Mouse (Mus musculus) forebrain, embryonic 11.5 days (tissue): Measurements from ENCODE around the gene Akr1cl. TPM values are rescaled to one million over a fixed set of nuclear protein-coding genes. Genes with fewer than 3 reads are reported as not detected.

Experiments
- ATAC-seq: fragments of 200-750 bp; cut with Nextera tagmentation; replicated peaks from 2 replicates; pipeline ENCODE4 v1.8.0; 2017; ENCODE audit warnings: moderate TSS enrichment; ENCODE audit not compliant: low FRiP score
- DNase-seq: peaks from one replicate; pipeline ENCODE4 v3.0.0-alpha.2; 2017; ENCODE audit warnings: low spot score
- H3K27ac ChIP-seq: fragments of 300-500 bp; sonication (generic); 2 replicates; pipeline ENCODE4 v1.5.1; 2014; ENCODE audit warnings: low read depth, low read length
- H3K27me3 ChIP-seq: fragments of 300-500 bp; sonication (generic); 2 replicates; pipeline ENCODE4 v1.6.1; 2014; ENCODE audit warnings: mild to moderate bottlenecking, low read length, mixed read lengths; ENCODE audit not compliant: control insufficient read depth, insufficient read depth
- H3K36me3 ChIP-seq: fragments of 300-500 bp; sonication (generic); 2 replicates; pipeline ENCODE4 v1.6.1; 2014; ENCODE audit warnings: mild to moderate bottlenecking, low read length, moderate library complexity, mixed read lengths; ENCODE audit not compliant: control insufficient read depth, insufficient read depth
- H3K4me1 ChIP-seq: fragments of 300-500 bp; sonication (generic); replicated peaks from 2 replicates; pipeline ENCODE4 v1.6.1; 2014; ENCODE audit warnings: low read length, mixed read lengths; ENCODE audit not compliant: control insufficient read depth, insufficient read depth
- H3K4me2 ChIP-seq: fragments of 300-500 bp; sonication (generic); 2 replicates; pipeline ENCODE4 v1.6.1; 2014; ENCODE audit warnings: low read depth, mild to moderate bottlenecking, low read length, moderate library complexity, mixed read lengths; ENCODE audit not compliant: severe bottlenecking
- H3K4me3 ChIP-seq: fragments of 300-500 bp; sonication (generic); 2 replicates; pipeline ENCODE4 v1.5.1; 2014; ENCODE audit warnings: low read depth, low read length
- H3K9ac ChIP-seq: fragments of 300-500 bp; sonication (generic); 2 replicates; pipeline ENCODE4 v1.6.1; 2014; ENCODE audit warnings: low read length
- H3K9me3 ChIP-seq: fragments of 300-500 bp; sonication (generic); 2 replicates; pipeline ENCODE4 v1.6.1; 2016; ENCODE audit warnings: low read length, mixed read lengths; ENCODE audit not compliant: control insufficient read depth
- WGBS: fragments of 180-500 bp; shearing (Covaris S2); extraction: QIAGEN DNeasy Blood & Tissue Kit; methylation state at CpG from one replicate; pipeline ENCODE4 v1.1.7; 2014; 5-methylcytosine and 5-hydroxymethylcytosine counted together
- polyA plus RNA-seq: library from polyadenylated mRNA; unstranded; fragments of >200 nt; fragmentation: Nextera tagmentation; extraction: Ambion mirVana; gene quantifications from 2 replicates; pipeline ENCODE4 v1.2.1, GENCODE M21; 2014

The Akr1cl gene
- polyA plus RNA-seq, 1 experiment from 2014 or later = not detected

DNA sequence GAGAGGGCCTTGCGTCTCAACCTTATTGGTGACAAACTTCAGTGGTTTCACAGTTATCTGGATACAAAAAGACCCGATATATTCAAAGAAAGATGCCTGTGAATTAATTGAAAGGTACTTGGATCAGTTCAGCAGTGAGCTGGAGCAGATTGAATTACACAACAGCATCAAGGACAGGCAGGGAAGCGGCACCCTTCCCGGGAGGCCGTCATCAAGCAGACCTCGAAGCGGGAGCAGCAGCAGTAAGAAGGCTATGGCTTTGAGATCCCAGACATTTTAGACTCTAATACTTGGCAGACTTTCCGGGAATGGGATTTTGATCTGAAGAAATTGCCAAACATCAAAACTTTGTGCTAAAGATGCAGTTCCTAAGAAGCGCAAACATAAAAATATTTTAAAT is 4.4 kb downstream of the Akr1cl start:
- no peaks in the 10 kb centered on the region for H3K4me1 ChIP-seq
- ATAC-seq (no peak), DNase-seq (no peak)
- H3K27ac ChIP-seq = no peak overlapping the region
- H3K4me2 ChIP-seq = no peak overlapping the region
- H3K27me3 ChIP-seq = no peaks in the 10 kb centered on the region
- H3K36me3 ChIP-seq = no peaks in the 10 kb centered on the region
- 74% methylated on average over 9 of the region's 9 CpGs for WGBS
- no peaks in the 10 kb centered on the region for H3K9me3 ChIP-seq
- H3K4me3 ChIP-seq = no peak overlapping the region
- no peak overlapping the region for H3K9ac ChIP-seq

DNA sequence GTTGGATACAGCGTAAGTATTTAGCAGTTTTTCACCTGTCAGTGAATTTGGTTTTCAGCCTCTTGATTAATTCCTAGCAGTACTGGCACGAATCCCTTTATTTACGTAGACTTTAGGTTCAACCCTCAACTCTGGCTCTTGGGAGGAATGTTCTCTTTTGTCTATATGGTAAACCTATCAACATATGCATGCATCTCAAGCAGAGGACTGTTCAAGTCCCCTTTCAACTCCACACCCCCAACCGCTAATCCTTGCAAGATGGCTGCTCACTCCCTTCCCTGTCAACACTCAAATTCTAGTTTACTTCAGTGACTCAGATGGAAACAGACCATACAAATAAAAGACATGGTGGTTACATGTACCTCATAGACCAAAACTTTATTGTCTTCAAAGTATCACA is 19.8 kb downstream of the Akr1cl start:
- WGBS = 79% methylated on average over 4 of the region's 4 CpGs
- ATAC-seq (no peak), DNase-seq (no peak)
- H3K4me1 ChIP-seq = no peaks in the 10 kb centered on the region
- no peaks in the 10 kb centered on the region for H3K36me3 ChIP-seq
- H3K27me3 ChIP-seq = no peaks in the 10 kb centered on the region
- no peak overlapping the region for H3K27ac ChIP-seq
- H3K4me3 ChIP-seq = no peak overlapping the region
- H3K9me3 ChIP-seq = no peaks in the 10 kb centered on the region
- H3K4me2 ChIP-seq = no peak overlapping the region
- no peak overlapping the region for H3K9ac ChIP-seq

DNA sequence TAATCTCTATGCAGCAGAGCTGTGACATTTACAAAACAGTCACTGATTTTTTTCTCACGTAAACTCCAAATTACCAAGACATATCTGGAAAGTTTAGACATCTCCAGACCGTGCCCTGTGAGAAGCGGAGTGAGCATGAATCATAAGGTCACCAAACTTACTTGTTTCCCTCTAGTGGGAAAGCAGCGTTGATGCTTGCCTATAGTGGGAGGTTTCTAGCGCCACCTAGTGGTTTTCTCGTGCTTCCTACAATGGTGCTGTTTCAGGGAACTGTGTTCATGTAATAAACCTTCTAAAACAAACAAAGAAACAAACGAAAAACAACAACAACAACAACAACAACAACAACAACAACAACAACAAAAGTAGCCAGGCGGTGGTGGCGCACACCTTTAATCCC is 22.4 kb downstream of the Akr1cl start:
- Histone ChIP-seq H3K9me3 (no peaks in the 10 kb centered on the region; the same call in 1 of the 2 replicates), H3K9ac (no peak overlapping the region), H3K27ac (no peak overlapping the region), H3K4me1 (no peaks in the 10 kb centered on the region), H3K27me3 (no peaks in the 10 kb centered on the region), H3K36me3 (no peaks in the 10 kb centered on the region), H3K4me3 (no peak overlapping the region), H3K4me2 (no peak overlapping the region)
- DNase-seq = peak; percentile 77
- ATAC-seq = peak; percentile 71
- 13% methylated on average over 9 of the region's 9 CpGs for WGBS

DNA sequence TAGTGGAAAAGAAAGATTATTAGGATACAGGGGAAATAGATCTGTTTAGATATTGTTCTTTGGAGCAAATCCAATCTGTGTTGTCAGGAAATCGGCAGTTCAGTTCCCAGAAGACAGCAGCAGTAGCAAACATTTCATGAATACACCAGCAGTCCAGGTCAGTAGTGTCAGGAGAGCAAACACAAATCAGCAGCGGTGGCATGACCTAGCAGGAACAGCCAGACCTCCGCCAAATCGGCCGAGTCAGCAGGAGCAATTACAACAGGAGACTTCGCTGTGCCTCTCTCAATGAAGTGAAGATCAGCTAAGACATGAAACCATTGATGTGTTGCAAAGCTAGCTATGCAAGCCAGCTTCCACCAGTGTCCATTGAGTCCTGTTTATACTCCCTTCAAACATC is 27.0 kb downstream of the Akr1cl start:
- H3K36me3 ChIP-seq = no peaks in the 10 kb centered on the region
- DNase-seq (no peak), ATAC-seq (no peak)
- no peaks in the 10 kb centered on the region; the same call in 1 of the 2 replicates for H3K9me3 ChIP-seq
- H3K4me1 ChIP-seq = no peaks in the 10 kb centered on the region
- H3K4me2 ChIP-seq = no peak overlapping the region
- H3K27me3 ChIP-seq = no peaks in the 10 kb centered on the region
- no peak overlapping the region for H3K27ac ChIP-seq
- WGBS = 95% methylated on average over 6 of the region's 6 CpGs
- no peak overlapping the region for H3K4me3 ChIP-seq
- no peak overlapping the region for H3K9ac ChIP-seq

DNA sequence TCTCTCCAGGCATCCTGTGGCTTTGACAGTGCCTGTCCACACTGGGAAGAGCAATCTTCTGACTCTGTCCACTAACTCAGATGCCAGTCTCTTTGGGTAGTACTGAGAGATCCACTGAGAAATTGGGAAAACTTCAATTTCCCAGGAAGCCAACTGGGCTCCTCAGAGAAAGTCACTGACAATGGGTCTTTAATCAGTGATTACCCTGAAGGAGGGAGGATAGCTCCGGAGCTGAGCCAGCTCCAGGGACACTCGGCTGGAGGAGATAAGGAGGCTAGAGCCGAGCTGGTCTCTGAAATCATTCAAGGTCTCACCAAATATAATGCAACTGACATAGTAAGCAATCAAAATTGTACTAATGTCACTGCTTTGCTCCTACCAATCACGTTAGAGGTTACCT is 28.0 kb downstream of the Akr1cl start:
- 84% methylated on average over 4 of the region's 4 CpGs for WGBS
- DNase-seq (no peak), ATAC-seq (no peak)
- Histone ChIP-seq H3K4me2 (no peak overlapping the region), H3K27me3 (no peaks in the 10 kb centered on the region), H3K9me3 (no peaks in the 10 kb centered on the region; the same call in 1 of the 2 replicates), H3K4me3 (no peak overlapping the region), H3K36me3 (no peaks in the 10 kb centered on the region), H3K4me1 (no peaks in the 10 kb centered on the region), H3K27ac (no peak overlapping the region), H3K9ac (no peak overlapping the region)

DNA sequence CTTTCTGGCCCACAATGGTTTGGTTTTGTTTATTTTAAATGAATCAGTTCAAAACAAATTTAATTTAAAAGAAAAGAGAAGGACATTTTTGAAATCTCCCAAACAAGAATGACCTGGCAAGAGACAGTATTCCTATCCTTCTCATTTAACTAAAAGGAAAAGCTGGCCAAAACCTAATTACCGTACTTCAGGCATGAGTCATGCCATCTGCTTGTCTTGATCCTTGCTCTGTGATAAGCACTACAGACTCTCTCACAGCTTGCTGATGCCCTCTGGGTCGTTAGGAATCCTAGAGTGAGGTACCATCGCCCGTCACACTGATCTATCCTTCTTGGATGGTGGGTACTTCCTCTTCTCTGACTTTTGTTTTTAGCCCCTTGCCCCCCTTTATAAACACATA is 39.4 kb downstream of the Akr1cl start:
- Histone ChIP-seq H3K9ac (no peak overlapping the region), H3K9me3 (no peaks in the 10 kb centered on the region), H3K36me3 (no peaks in the 10 kb centered on the region), H3K4me3 (no peak overlapping the region), H3K4me2 (no peak overlapping the region), H3K4me1 (no peaks in the 10 kb centered on the region), H3K27ac (no peak overlapping the region), H3K27me3 (no peaks in the 10 kb centered on the region)
- DNase-seq (no peak), ATAC-seq (no peak)
- 85% methylated on average over 4 of the region's 4 CpGs for WGBS

DNA sequence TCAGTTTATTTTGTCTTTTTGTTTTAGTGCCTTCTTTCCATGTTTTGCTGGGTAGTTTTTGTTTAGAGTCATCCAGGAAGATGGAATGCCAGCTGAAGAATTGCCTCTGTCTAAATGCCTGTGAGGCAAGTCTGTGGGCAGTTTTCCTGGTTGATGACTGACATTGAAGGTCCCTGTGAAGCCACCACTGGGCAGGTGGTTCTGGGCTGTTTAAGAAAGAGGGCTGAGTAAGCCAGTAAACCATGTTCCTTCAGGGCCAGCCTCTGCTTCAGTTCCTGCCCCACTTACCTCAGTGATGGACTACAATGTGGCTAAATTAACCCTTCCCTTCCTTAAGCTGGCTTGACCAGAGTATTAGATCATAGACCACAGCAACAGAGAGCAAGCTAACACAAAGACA is 44.4 kb downstream of the Akr1cl start:
- Histone ChIP-seq H3K9me3 (no peaks in the 10 kb centered on the region), H3K4me2 (no peak overlapping the region), H3K36me3 (no peaks in the 10 kb centered on the region), H3K4me3 (no peak overlapping the region), H3K27me3 (no peaks in the 10 kb centered on the region), H3K9ac (no peak overlapping the region), H3K27ac (no peak overlapping the region), H3K4me1 (no peaks in the 10 kb centered on the region)
- no peak for DNase-seq
- no peak for ATAC-seq

DNA sequence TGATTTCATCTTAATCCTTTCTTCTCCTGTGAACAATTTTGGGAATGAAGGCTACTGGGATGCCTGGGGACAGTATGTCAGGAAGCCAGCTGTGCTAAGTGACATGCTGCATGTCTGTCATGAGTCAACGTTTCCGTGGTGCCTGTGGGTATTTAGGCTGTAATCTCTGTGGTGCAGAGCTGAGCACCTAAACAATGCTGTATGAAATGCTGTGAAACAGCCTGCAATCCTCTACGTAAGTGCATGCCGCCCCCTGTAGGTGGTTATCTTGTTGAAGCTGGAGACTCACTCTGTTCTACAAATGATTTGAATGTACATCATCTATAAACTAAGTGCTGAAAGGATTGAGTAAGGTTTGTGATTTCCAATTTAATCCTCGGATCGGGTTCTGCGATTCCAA is 46.4 kb downstream of the Akr1cl start:
- H3K36me3 ChIP-seq = no peaks in the 10 kb centered on the region
- H3K4me1 ChIP-seq = 0 out of 2 replicates have a peak, but pooled peaks cover 1% of the 10 kb centered on the region
- DNase-seq = peak; percentile 69
- no peak overlapping the region for H3K4me3 ChIP-seq
- H3K9ac ChIP-seq = no peak overlapping the region
- H3K4me2 ChIP-seq = no peak overlapping the region
- 39% methylated on average over 7 of the region's 7 CpGs for whole genome bisulfite sequencing
- no peaks in the 10 kb centered on the region for H3K27me3 ChIP-seq
- no peaks in the 10 kb centered on the region for H3K9me3 ChIP-seq
- H3K27ac ChIP-seq = no peak overlapping the region
- ATAC-seq = no peak

DNA sequence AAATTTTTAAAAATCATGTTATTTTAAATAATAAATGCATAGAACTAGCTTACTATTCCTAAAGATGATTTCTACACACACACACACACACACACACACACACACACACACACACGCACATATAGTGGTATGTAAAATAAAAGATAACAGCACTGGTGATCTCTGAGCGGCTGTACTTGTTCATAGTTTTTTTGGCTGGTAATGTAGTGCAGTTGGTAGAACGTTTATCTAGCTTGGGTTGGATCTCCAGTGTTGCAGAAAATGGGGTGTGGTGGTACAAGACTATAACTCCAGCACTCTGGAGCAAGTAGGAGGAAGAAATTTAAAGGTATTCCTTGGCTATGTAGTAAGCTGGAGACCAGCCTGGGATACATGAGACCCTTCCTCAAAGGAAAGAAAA is 49.3 kb downstream of the Akr1cl start:
- WGBS = 84% methylated on average over 3 of the region's 3 CpGs
- H3K4me1 ChIP-seq = 0 out of 2 replicates have a peak, but pooled peaks cover 1% of the 10 kb centered on the region
- H3K27ac ChIP-seq = no peak overlapping the region
- no peaks in the 10 kb centered on the region for H3K36me3 ChIP-seq
- no peak overlapping the region for H3K4me3 ChIP-seq
- DNase-seq (no peak), ATAC-seq (no peak)
- no peak overlapping the region for H3K4me2 ChIP-seq
- no peaks in the 10 kb centered on the region for H3K9me3 ChIP-seq
- H3K9ac ChIP-seq = no peak overlapping the region
- H3K27me3 ChIP-seq = 0 out of 2 replicates have a peak, but pooled peaks cover 4% of the 10 kb centered on the region
